Mouse (Mus musculus): ENCODE measurements around the gene Tmem209. TPM values are rescaled to one million over a fixed set of nuclear protein-coding genes. Genes with fewer than 3 reads are reported as not detected.

Tmem209 gene
- polyA plus RNA-seq (2012; rRNA removed), result 23.8 and 26.2 TPM in 2 replicates

DNA sequence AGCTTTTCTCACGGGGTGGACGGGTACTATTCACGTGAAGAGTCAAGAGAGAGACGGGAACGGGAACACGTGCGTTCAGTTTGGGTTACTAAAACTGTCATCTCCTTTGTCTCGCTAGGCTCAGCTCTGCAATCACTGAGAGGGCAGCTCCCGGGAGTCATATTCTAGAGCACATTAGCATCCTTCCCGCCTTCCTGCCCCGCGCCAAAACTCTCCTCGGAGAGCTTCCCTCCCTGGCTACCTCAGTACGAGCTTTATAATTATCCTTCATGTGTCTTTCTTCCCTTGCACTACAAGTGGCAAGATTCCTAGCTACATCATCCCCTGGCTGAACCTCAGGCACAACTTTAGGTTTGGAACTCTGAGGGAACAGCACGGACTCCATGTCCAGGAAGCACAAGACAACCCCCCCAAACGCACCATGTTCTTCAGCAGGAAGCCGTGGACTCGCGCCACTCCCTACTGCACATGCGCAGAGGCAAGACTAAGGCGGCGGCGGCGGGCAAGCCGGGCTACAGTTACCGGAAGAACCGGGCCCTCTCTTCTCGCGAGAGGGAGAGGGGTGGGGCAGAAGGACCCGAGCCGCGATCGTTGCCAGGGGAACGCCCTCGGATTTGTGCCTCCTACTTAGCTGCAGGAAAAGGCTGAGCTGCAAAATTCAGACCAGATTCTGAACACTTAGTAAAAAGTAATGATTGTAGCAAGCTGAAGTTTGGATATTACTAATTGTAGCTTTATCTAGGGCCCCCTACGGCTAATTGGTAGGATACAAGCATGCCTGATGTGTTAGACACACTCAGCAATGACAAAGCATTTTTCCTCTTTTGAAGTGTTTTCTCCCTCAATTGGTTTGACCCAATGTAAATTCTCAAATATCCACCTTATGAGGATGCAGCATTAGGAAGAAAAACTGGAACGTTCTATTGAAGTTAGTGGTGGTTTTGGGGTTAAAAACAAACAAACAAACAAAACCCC lies at the start of gene Tmem209, which contains the start of gene Ssmem1:
Tmem209 (minus strand) TSS at position 519 of the 975 bp plus-strand sequence.
Ssmem1 (plus strand) TSS at position 585 of the 975 bp plus-strand sequence.
- peak; percentile 95 for DNase-seq (ENCODE audit: low spot score)

GRCm38 (mm10) chr6:30556080-30556479 lies 46.5 kb upstream of the Tmem209 start:
- no peak for DNase-seq (ENCODE audit: low spot score)

GRCm38 (mm10) chr6:30554621-30555170 lies 45.1 kb upstream of the Tmem209 start:
- no peak for DNase-seq (ENCODE audit: low spot score)

GRCm38 (mm10) chr6:30554092-30554491 lies 44.5 kb upstream of the Tmem209 start:
- DNase-seq (ENCODE audit: low spot score), result no peak

- DNase-seq (ENCODE audit: low spot score), result no peak
Observed at GRCm38 (mm10) chr6:30553381-30554010, 43.9 kb upstream of the Tmem209 start.

DNA sequence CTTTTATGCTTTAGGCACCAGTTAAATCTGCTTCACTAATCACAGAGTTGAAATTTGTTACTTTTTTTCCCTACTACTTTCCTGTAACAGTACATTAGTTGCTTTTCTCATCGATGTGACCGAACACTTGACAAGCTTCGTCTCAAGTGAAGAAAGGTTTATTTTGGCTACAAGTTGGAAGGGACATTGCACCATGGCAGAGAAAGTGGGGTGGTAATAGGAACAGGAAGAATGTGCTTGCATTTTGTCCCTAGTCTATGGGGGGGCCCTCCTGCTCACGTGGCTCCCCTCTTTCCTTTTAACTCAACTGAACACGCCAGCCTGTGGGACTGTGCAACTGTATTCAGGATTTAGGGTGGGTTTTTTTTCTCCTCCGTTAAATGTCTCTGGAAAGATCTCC lies 43.0 kb upstream of the Tmem209 start:
- no peak for DNase-seq (ENCODE audit: low spot score)

GRCm38 (mm10) chr6:30551644-30552580 lies 42.3 kb upstream of the Tmem209 start:
- DNase-seq (ENCODE audit: low spot score), result no peak

GRCm38 (mm10) chr6:30551193-30551515 lies 41.6 kb upstream of the Tmem209 start:
- DNase-seq (ENCODE audit: low spot score), result no peak

- no peak for DNase-seq (ENCODE audit: low spot score)
Observed at GRCm38 (mm10) chr6:30550496-30551192, 41.1 kb upstream of the Tmem209 start.

- no peak for DNase-seq (ENCODE audit: low spot score)
Observed at GRCm38 (mm10) chr6:30549231-30549761, 39.7 kb upstream of the Tmem209 start.

GRCm38 (mm10) chr6:30547656-30548306 lies 38.2 kb upstream of the Tmem209 start:
- DNase-seq (ENCODE audit: low spot score), result no peak

GRCm38 (mm10) chr6:30547274-30547645 lies 37.7 kb upstream of the Tmem209 start:
- DNase-seq (ENCODE audit: low spot score), result no peak

- DNase-seq (ENCODE audit: low spot score), result no peak
Observed at GRCm38 (mm10) chr6:30546571-30547273, 37.1 kb upstream of the Tmem209 start.

- no peak for DNase-seq (ENCODE audit: low spot score)
Observed at GRCm38 (mm10) chr6:30545689-30546088, 36.1 kb upstream of the Tmem209 start.

GRCm38 (mm10) chr6:30543851-30544250 lies 34.3 kb upstream of the Tmem209 start:
- no peak for DNase-seq (ENCODE audit: low spot score)

DNA sequence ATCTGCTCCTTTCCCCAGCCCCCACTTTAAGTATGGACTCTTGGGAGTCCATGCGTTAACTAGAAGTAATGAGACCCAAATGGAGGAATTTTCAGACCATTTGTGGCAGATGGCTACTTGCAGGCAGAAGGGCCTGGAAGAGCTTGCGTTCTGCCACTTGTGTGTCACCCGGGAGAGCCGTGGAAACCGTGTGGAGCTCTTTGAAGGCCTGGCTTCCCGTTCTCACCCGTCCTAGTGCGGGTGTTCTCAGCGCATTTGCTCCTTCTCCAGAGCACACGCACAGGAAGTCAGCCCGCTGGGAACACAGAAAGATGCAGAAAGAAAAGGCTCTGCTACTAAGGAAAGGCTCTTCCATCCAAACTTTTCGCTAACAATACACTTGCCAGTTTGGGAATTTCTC lies 33.5 kb upstream of the Tmem209 start:
- DNase-seq (ENCODE audit: low spot score), result no peak

GRCm38 (mm10) chr6:30542277-30542676 lies 32.7 kb upstream of the Tmem209 start:
- DNase-seq (ENCODE audit: low spot score), result no peak

DNA sequence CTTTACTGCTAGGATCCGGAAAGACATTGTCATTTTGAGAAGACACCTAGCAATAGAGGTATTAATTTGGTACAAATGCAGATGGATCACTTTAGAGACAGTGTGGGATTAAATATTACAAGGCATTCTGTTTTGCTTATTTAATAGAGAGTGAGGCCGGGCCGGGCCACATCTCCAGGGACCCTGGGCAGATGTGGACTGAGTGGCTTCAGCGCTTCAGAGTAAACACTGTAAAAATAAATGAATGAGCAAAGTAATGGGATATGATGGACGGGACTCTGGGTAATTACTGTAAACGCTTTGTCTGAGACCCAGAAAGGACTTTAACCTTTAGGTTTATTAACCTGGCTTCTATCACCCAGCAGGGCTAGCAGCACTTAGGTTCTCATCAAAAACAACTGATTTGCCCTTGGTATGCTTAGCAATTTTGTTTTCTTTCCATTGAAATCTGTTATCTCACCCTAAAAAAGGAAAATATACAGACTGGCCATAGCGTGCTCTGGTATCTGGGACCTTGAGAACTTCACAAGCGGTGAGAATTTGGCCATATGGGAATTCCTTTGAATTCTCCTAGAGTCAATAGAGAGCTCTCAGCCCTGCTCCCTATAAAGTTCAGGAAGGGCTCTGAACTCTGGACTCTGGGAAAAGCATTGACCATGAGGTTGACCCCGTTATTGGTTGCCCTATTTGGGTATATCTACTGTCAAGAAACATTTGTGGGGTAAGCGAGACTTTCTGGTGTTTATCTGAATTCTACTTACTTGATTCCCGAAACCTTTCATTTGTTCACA lies 31.6 kb upstream of the Tmem209 start, which contains the start of gene Cpa2:
Cpa2 (plus strand) TSS at position 574 of the 791 bp plus-strand sequence.
- DNase-seq (ENCODE audit: low spot score), result no peak

DNA sequence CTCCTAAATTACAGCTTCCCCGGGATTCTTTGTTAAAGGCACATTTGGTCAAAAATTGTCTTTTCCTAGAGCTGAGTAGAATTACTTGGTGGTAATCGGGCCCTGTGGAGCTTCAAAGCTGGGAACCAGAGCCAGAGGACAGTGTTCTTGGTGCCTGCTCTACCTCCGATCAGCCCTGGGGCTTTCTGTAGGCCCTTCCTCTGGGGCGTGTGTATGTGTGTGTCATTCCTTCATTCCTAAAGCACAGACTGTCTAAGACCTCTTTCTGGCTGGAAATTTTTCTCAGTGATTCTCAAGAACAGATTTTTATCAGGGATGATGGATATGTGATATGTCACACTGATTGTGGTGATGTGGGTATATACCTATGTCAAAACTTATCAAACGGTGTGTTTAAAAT lies 29.2 kb upstream of the Tmem209 start:
- no peak for DNase-seq (ENCODE audit: low spot score)
